Mouse (Mus musculus) thymus, postnatal 4 days (tissue): ENCODE data around the gene Tert.

ENCODE experiments used
- DNase-seq: peaks from one replicate; pipeline ENCODE4 v3.0.0; 2021

The Tert gene

GRCm38 (mm10) chr13:73679311-73679710 lies 52.6 kb downstream of the Tert start:
- DNase-seq, result no peak

- no peak for DNase-seq
Observed at GRCm38 (mm10) chr13:73680394-73680793, 53.7 kb downstream of the Tert start.

GRCm38 (mm10) chr13:73682226-73682625 lies 55.5 kb downstream of the Tert start:
- DNase-seq, result peak; percentile 38

GRCm38 (mm10) chr13:73683682-73684081 lies 57.0 kb downstream of the Tert start:
- DNase-seq, result peak; percentile 22

GRCm38 (mm10) chr13:73684412-73684811 lies 57.7 kb downstream of the Tert start:
- no peak for DNase-seq

GRCm38 (mm10) chr13:73685502-73685901 lies 58.8 kb downstream of the Tert start:
- DNase-seq, result peak; percentile 32

- DNase-seq, result peak; percentile 32
Observed at GRCm38 (mm10) chr13:73687601-73688000, 60.9 kb downstream of the Tert start.

- peak; percentile 71 for DNase-seq
Observed at GRCm38 (mm10) chr13:73688934-73689333, 62.2 kb downstream of the Tert start.

GRCm38 (mm10) chr13:73692249-73692868 lies 65.6 kb downstream of the Tert start:
- peak; percentile 95 for DNase-seq

GRCm38 (mm10) chr13:73693333-73693732 lies 66.6 kb downstream of the Tert start:
- DNase-seq, result peak; percentile 17

GRCm38 (mm10) chr13:73694972-73695371 lies 68.3 kb downstream of the Tert start:
- no peak for DNase-seq

GRCm38 (mm10) chr13:73696529-73696928 lies 69.8 kb downstream of the Tert start:
- DNase-seq, result peak; percentile 32
